Mouse (Mus musculus) right cerebral cortex, postnatal 10 days (tissue): ENCODE measurements around the gene Acsf3.

Experiments used
- DNase-seq, 2 experiments: peaks; one replicate each; pipeline ENCODE4 v3.0.0; 2021; ENCODE audit warnings: low spot score in 2 of 2

The Acsf3 gene

DNA sequence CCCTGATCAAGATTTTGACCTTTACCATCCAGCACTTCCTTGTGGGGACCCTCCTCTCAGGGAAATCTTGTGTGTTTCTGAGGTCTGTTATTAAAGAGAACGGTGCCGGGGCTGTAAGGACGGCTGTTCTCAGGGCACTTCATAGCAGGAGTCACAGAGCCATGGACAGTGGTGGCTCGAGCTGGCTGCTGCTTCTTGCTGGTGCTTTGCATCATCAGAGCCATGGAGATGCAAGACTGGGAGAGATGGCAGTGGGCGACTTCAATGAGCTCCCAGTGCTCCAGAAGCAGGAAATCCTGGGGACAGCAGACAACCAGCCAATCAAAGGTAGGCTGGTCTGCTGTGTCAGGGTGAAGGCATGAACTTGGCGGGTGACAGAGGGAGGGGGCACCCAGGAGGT, 14.2 kb upstream of the Acsf3 start:
- no peak for DNase-seq

- no peak for DNase-seq
Observed at GRCm38 (mm10) chr8:122762731-122763266, 12.5 kb upstream of the Acsf3 start.

DNA sequence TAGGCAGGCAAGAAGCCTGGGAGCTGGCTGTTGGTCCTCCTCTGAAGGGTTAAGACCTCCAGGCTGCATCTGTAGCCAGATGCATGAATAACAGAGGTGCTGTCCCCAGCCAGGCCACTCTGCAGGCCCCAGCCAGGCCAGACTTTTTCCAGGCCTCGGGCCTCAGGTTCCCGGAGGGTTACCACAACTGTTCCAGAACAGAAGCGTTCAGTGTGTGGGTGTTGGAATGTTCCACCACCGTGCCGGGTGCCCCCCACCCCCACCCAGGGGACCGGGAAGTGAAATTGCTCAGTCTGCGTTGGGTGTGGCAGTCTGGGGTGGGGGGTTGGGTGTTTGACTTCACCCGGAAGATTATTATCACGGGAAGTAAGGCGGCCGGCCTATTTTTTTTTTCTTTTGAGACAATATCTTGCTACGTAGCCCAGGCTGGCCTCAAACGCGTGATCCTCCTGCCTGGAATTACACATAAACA, 12.0 kb upstream of the Acsf3 start:
- DNase-seq, result no peak

DNA sequence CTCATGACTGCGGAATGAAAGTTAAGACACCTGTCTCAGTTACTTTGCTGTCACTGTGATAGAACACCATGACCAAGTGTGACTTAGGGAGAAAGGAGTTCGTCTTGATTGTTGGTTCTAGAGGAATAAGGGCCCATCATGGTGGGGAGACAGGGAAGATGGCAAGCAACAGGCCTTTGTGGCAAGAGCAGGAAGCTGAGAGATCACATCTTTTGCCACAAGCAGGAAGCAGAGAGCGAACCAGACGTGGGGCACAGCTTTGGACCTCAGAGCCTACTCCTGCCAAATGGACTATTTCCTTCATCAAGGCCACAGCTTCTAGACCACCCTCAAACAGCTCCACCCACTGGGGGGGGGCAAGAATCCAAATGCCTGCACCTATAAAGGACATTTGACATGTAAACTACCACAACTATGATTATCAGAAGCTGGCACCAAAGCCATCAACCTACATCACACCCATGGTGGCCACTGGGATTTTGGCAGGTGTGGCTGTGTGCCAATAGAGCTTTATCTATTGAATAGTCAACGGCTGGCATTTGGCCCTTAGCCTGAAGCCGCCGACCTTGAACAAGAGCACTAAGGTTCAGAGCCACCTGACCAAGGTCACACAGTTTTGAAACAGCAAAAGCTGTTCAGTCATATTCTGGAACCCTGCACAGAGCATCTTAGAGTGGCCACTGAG, 10.4 kb upstream of the Acsf3 start:
- DNase-seq, result no peak

DNA sequence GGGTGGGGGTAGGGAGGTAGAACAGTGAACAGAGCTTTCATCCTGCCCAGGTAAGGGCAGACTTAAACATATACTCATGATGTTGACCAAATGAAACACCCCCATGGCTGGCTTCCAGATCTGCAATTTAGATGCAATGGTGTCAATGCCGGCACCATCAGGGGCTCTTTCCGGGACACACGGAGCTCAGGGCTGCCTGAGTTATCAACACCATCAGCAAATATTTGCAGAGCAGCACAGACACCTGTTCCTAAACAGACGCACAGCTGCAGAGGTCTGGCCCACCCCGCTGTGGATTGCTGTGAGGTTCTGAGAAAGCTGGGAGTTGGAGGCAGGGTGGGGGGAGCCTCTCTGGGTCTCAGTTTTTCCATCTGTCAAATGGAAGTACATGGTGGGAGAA, 9.1 kb upstream of the Acsf3 start:
- no peak for DNase-seq

GRCm38 (mm10) chr8:122766647-122767200, 8.6 kb upstream of the Acsf3 start:
- no peak for DNase-seq

DNA sequence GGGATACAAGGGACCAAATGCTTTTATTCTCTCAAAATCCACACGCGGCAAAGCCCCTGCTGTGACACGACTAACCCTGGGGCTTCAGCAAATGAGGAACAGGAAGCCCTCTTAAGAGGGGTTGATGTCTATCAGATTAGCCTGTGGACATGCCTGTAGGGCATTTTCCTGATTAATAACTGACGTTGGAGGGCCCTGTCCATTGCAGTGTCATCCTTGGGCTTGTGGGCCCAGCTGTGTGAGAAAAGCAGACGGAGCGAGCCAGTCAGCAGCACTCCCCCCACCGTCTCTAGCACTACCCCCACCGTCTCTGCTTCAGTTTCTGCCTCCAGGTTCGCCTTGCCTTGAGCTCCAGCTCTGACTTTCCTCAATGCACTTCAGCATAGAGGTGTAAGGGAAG, 8.1 kb upstream of the Acsf3 start:
- no peak for DNase-seq

- DNase-seq, result peak; percentile 76 to 85
Observed at GRCm38 (mm10) chr8:122769251-122770058, 5.8 kb upstream of the Acsf3 start.

GRCm38 (mm10) chr8:122772431-122773060, 2.7 kb upstream of the Acsf3 start:
- no peak for DNase-seq

- no peak for DNase-seq
Observed at GRCm38 (mm10) chr8:122777701-122778100, 2.4 kb downstream of the Acsf3 start.

- DNase-seq, result no peak
Observed at GRCm38 (mm10) chr8:122778703-122779239, 3.5 kb downstream of the Acsf3 start.

DNA sequence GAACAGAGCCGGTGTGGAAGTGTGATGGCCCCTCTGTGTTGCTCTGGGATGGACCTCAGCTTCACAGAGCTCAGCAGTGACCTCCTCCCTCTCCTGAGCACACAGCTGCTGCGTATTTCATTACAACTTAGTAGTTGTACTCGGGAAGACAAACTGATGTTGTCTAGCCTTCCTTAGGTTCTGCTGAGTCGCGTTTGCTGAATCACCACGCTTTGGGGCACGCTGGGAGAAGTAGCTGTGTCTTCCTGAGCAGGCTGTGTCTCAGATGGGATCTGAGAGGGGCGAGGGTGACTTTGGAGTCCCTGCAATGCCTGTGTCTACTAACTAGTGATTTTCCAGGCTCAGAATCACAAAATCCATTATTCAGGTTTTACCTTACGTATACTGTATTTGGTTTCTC, 4.0 kb downstream of the Acsf3 start:
- no peak for DNase-seq

DNA sequence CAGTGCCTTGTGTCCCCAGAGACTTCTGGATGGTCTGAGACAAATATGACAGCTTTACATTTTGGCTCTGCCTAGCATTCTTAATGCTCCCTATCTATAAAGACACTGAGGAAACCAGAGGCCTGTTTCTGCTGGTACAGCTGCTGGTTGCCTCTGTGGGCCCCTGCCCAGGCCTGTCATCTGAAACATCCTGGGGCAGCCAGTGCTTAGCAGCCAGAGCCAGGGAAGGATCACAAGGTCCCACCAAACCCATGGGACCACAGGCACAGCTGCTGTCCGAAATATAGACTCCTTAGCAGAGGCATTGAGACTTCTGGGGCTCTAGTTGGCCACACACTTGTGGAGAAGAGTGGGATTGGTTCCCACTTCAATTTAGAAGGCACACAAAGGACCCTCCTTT, 9.5 kb downstream of the Acsf3 start:
- no peak for DNase-seq

DNA sequence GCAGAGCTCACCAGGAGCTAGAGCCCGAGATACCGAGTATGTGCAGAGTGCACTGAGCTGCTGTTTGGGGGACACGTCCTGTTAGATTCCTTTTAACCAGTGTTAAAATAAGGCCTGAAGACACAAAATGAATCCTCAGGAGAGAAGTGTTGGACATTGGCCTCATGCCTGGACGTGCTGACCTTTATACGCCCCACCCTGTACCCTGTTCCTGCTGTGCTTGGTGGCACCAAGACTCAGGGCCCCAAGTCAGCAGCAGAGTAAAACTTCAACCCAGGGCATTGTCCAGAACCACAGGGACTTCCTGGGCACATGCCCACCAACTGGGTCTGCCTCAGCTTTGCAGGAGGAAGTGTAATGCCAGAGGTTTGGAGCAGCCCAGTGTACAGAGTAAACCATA, 14.5 kb downstream of the Acsf3 start:
- DNase-seq, result no peak

- DNase-seq, result peak; percentile 63 to 69
Observed at GRCm38 (mm10) chr8:122793375-122794174, 18.3 kb downstream of the Acsf3 start.

- DNase-seq, result no peak
Observed at GRCm38 (mm10) chr8:122794175-122794454, 18.8 kb downstream of the Acsf3 start.

- peak; percentile 42 to 58 for DNase-seq
Observed at GRCm38 (mm10) chr8:122803906-122804761, 28.8 kb downstream of the Acsf3 start.

DNA sequence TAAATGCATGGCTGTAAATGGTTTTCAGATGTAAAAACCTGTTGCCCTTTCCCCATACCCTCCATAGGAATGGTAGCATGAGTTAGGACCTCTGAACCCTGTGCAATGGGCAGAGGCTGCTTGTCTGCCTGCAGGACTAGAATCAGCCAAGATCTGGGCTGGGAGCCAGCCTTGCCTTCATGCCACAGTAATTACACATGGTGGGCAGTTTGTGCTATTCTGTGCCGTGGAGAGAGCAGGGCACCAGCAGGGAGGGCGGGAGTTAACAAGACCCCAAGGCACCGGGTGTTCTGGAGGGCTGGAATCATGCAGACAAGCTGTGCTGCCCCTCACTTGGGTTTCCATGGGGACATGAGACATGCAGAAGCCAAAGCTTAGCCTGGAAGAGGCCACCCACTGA, 30.1 kb downstream of the Acsf3 start:
- peak; percentile 70 to 73 for DNase-seq

GRCm38 (mm10) chr8:122806956-122807538, 31.8 kb downstream of the Acsf3 start:
- DNase-seq, result no peak

DNA sequence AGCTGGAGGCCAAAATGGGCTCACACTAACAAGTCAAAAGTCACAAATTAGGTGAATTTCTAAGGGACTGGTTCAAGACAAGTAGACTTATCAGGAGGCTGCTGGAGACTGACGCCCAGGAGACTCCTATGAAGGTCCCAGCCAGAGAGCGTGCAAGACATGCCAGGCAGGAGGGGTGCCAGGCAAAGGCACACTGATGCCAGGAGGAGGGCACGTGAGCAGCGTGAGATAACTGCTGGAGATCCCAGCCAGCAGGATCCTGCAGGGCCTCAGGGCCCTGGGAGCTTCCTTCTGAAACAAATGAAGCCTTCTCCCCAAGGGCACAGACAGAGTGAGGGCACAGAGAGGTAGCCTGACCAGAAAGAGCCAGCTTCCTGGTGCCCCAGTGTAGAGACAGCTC, 32.6 kb downstream of the Acsf3 start:
- DNase-seq, result peak; percentile 42 to 44
